ENCODE assay signal across 7 mouse cellular contexts in genomic region chr3:60437678-60438232, GRCm38 (mm10). TPM values are rescaled to one million over a fixed set of nuclear protein-coding genes. Genes with fewer than 3 reads are reported as not detected.
DNase-seq lines count a peak whose midpoint lies in the region.

No protein-coding gene starts in this region.

- peak; percentile 33 for DNase-seq in urinary bladder, postnatal 25 days (ENCODE audit: low spot score)
- DNase-seq in urinary bladder, postnatal 10 days (ENCODE audit: low spot score), result no peak
- DNase-seq in gastrocnemius, adult 8-10 months (ENCODE audit: low spot score in 2 of 2), result peak; percentile 39 to 51
- DNase-seq in kidney, postnatal 4 days, result peak; percentile 46 to 68
- no peak for DNase-seq in thymus, postnatal 25 days
- no peak for DNase-seq in right cerebral cortex, adult 18-20 months
- DNase-seq in right cerebral cortex, postnatal 4 days, result no peak

RNA-seq across cellular contexts. Expression of gene Mbnl1, which starts 34.9 kb away (rescaled TPM):
- 100 to 1,000 TPM; 579 to 697 (median 625) TPM for total RNA-seq in gastrocnemius, adult 8-10 months (2022)

Comparison
In these comparisons a context has a peak if more than half of its experiments do, and no peak if none do; other contexts are left out.
1. DNase-seq: peak in urinary bladder, postnatal 25 days (single experiment), gastrocnemius, adult 8-10 months (2 of 2) and kidney, postnatal 4 days (2 of 2); none in urinary bladder, postnatal 10 days (single experiment), thymus, postnatal 25 days (single experiment), right cerebral cortex, adult 18-20 months (single experiment) and right cerebral cortex, postnatal 4 days (single experiment).